Mouse (Mus musculus): ENCODE measurements around the gene Olfr766-ps1.
"Not testable (repeated sequence)": the region's sequence is repeated elsewhere in the genome, so short reads cannot be mapped to it uniquely, and the experiment has no call there.

Olfr766-ps1 gene

GRCm38 (mm10) chr10:129068877-129069276, at the start of gene Olfr766-ps1:
Olfr766-ps1 (minus strand) TSS chr10:129068977.
- DNase-seq (ENCODE audit: low spot score): no peak

GRCm38 (mm10) chr10:129117761-129118160, 49.0 kb upstream of the Olfr766-ps1 start, which contains the start of gene Olfr769:
Olfr769 (minus strand) TSS chr10:129117861.
- no peak for DNase-seq (ENCODE audit: low spot score)

- no peak for DNase-seq (ENCODE audit: low spot score)
Measured at GRCm38 (mm10) chr10:129115146-129115545, 46.4 kb upstream of the Olfr766-ps1 start.

GRCm38 (mm10) chr10:129101231-129101630, 32.5 kb upstream of the Olfr766-ps1 start:
- DNase-seq (ENCODE audit: low spot score): no peak

GRCm38 (mm10) chr10:129099275-129099674, 30.5 kb upstream of the Olfr766-ps1 start, which contains the start of gene Olfr768:
Olfr768 (minus strand) TSS chr10:129099375.
- DNase-seq (ENCODE audit: low spot score): no peak

GRCm38 (mm10) chr10:129082810-129083209, 14.0 kb upstream of the Olfr766-ps1 start, which contains the start of gene Olfr767:
Olfr767 (minus strand) TSS chr10:129082910.
- DNase-seq (ENCODE audit: low spot score): not testable (repeated sequence)

- DNase-seq (ENCODE audit: low spot score): not testable (repeated sequence)
Measured at GRCm38 (mm10) chr10:129049898-129050297, 18.9 kb downstream of the Olfr766-ps1 start, which contains the start of gene Olfr765. Olfr765 (minus strand) TSS chr10:129049998.

- DNase-seq (ENCODE audit: low spot score): no peak
Measured at GRCm38 (mm10) chr10:129039796-129040195, 29.0 kb downstream of the Olfr766-ps1 start, which contains the start of gene Olfr764-ps1. Olfr764-ps1 (minus strand) TSS chr10:129039896.

- DNase-seq (ENCODE audit: low spot score): no peak
Measured at GRCm38 (mm10) chr10:129028343-129028742, 40.4 kb downstream of the Olfr766-ps1 start.

- DNase-seq (ENCODE audit: low spot score): peak; percentile 77
Measured at GRCm38 (mm10) chr10:129026018-129026662, 42.6 kb downstream of the Olfr766-ps1 start.

GRCm38 (mm10) chr10:129023319-129023718, 45.5 kb downstream of the Olfr766-ps1 start:
- DNase-seq (ENCODE audit: low spot score): peak; percentile 2

- no peak for DNase-seq (ENCODE audit: low spot score)
Measured at GRCm38 (mm10) chr10:129014477-129014876, 54.3 kb downstream of the Olfr766-ps1 start.

Measured in embryo, embryonic 10.5 days (tissue).